Mouse (Mus musculus) left cerebral cortex, postnatal 36 days (tissue): ENCODE measurements around the gene Gm20489. TPM values are rescaled to one million over a fixed set of nuclear protein-coding genes. Genes with fewer than 3 reads are reported as not detected.
A peak's percentile ranks its signal among the peaks of the same experiment; 100 is the strongest.

ENCODE experiments used
- DNase-seq, 2 experiments: peaks; one replicate each; pipeline ENCODE4 v3.0.0; 2021 to 2022; ENCODE audit warnings: low spot score in 2 of 2, mixed read lengths in 1 of 2
- intact Hi-C: fragments of 180-260 bp; cut with DNase I; formaldehyde crosslinking; loops from one replicate; pipeline ENCODE4 v1.15.1; 2025
- total RNA-seq, 2 experiments: library from RNA; stranded (reverse); gene quantifications; 2 replicates each; pipeline ENCODE4 v1.2.3; 2021

Gene Gm20489
- total RNA-seq, 2 experiments from 2014 or later = not detected

- intact Hi-C loops = no loop called here
- no peak for DNase-seq
Observed at GRCm38 (mm10) chrX:101266631-101267030, 2.2 kb downstream of the Gm20489 start.

GRCm38 (mm10) chrX:101263892-101264291, 4.9 kb downstream of the Gm20489 start, which contains the start of gene Gm614:
Gene Gm614, minus strand, starts transcription at chrX:101263992.
- DNase-seq = no peak

GRCm38 (mm10) chrX:101260441-101261325, 8.1 kb downstream of the Gm20489 start:
- intact Hi-C loops = no loop called here
- no peak for DNase-seq

More at GRCm38 (mm10) chrX:101263892-101264291, 4.9 kb downstream of the Gm20489 start, which contains the start of gene Gm614:
- intact Hi-C loops = no loop called here

- no peak for DNase-seq
- intact Hi-C loops = no loop called here
Observed at GRCm38 (mm10) chrX:101256603-101257002, 12.2 kb downstream of the Gm20489 start.

- DNase-seq = no peak
- intact Hi-C loops = loop anchor here (2.0 kb wide), 2 partner anchors 18 to 32 kb away; partner anchors contain the start of gene Snx12
Observed at GRCm38 (mm10) chrX:101254740-101255139, 14.1 kb downstream of the Gm20489 start.

GRCm38 (mm10) chrX:101253952-101254729, 14.7 kb downstream of the Gm20489 start, which contains the start of gene Foxo4:
Gene Foxo4, plus strand, starts transcription at chrX:101254528.
- peak; percentile 79 to 82 for DNase-seq

GRCm38 (mm10) chrX:101245011-101245410, 23.8 kb downstream of the Gm20489 start:
- intact Hi-C loops = no loop called here

More at GRCm38 (mm10) chrX:101253952-101254729, 14.7 kb downstream of the Gm20489 start, which contains the start of gene Foxo4:
- intact Hi-C loops = loop anchor here (2.0 kb wide), 2 partner anchors 19 to 31 kb away; partner anchors contain the start of gene Snx12

GRCm38 (mm10) chrX:101222796-101223162, 46.0 kb downstream of the Gm20489 start:
- intact Hi-C loops = loop anchor here (2.0 kb wide), 2 partner anchors 32 to 110 kb away; partner anchors contain the start of gene Foxo4
- DNase-seq = no peak

More at GRCm38 (mm10) chrX:101245011-101245410, 23.8 kb downstream of the Gm20489 start:
- no peak for DNase-seq

GRCm38 (mm10) chrX:101221834-101222795, 46.7 kb downstream of the Gm20489 start, which contains the start of gene Snx12:
Gene Snx12, minus strand, starts transcription at chrX:101222563.
- intact Hi-C loops = loop anchor here (2.0 kb wide), 2 partner anchors 33 to 111 kb away; partner anchors contain the start of gene Foxo4
- DNase-seq = peak; percentile 86 to 88

Other genes with a start within 250 kb of the Gm20489 start
- under 1 TPM in 1 of 2 experiments, not detected in 1; 0.10 TPM for gene Tex11, start 209.4 kb downstream of the Gm20489 start, total RNA-seq
- 1 to 10 TPM; 6.4 to 7.2 TPM for gene Slc7a3, start 183.0 kb downstream of the Gm20489 start, total RNA-seq
- 10 to 100 TPM; 73.8 to 78.0 TPM for gene Snx12, start 46.5 kb downstream of the Gm20489 start, total RNA-seq
- gene Foxo4, start 14.5 kb downstream of the Gm20489 start, total RNA-seq = 10 to 100 TPM; 15.5 to 17.0 TPM
- gene Gm614, start 5.0 kb downstream of the Gm20489 start, total RNA-seq = not detected
- 1 to 10 TPM in 1 of 2 experiments, under 1 TPM in 1; 0.99 to 2.4 TPM for gene Il2rg, start 768 bp downstream of the Gm20489 start, total RNA-seq
- 10 to 100 TPM; 18.4 to 26.4 TPM for gene Med12, start 5.0 kb upstream of the Gm20489 start, total RNA-seq
- 100 to 1,000 TPM; 161 to 163 TPM for gene Nlgn3, start 30.1 kb upstream of the Gm20489 start, total RNA-seq
- gene Gjb1, start 107.4 kb upstream of the Gm20489 start, total RNA-seq = 10 to 100 TPM in 1 of 2 experiments, 1 to 10 TPM in 1; 8.9 to 15.1 TPM
- 100 to 1,000 TPM; 113 to 170 TPM for gene Zmym3, start 151.8 kb upstream of the Gm20489 start, total RNA-seq
- gene Nono, start 160.3 kb upstream of the Gm20489 start, total RNA-seq = 100 to 1,000 TPM; 103 to 126 TPM
- under 1 TPM; 0.77 to 0.94 TPM for gene Itgb1bp2, start 180.1 kb upstream of the Gm20489 start, total RNA-seq